Mouse (Mus musculus) spleen, embryonic (tissue): Measurements from ENCODE around the gene Sft2d2.

Experiments used
- CTCF ChIA-PET: fragments of 350-600 bp; sonication (Branson Sonifier 250); formaldehyde crosslinking; loops from one replicate; lab custom pipeline; 2022; lab: Charles Lee

The Sft2d2 gene

DNA sequence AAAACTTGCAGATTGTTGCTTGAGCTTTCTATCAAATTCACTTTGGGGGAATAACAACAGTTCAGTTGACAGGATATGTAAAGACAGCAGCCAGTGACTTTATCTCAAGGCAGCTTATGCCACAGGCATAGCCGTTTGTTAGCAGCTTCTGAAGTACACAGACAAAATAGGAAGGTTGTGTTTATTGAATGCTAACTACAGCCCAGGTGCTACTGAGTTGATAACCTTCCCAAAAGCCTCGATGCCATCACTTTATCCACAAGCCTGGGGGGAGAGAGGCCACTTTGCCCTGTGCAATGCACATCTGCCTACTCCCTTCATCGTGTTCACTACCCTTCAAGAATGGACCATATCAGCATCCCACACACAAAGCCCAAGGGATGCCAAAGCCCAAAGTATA is 54.0 kb downstream of the Sft2d2 start:
- CTCF ChIA-PET, result no interaction called here

DNA sequence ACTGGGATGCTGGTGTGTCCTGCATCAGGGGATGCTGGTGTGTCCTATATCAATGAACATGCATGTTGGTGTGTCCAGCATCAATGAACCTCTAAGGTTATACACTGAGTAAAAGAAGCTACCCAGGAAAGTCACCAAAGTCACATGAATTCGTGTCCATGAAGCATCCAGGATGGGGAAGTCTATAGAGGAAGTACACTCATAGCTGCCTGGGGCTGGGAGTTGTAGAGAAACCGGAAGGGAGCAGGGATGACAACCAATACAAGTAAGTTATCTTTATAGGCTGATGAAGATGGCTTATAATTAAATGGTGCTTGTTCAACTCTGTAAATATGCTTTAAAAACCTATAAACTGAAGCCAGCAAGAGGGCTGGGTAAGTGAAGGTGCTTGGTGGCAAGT is 60.4 kb downstream of the Sft2d2 start:
- CTCF ChIA-PET, result no interaction called here

- CTCF ChIA-PET, result interaction anchor here (0.7 to 0.8 kb wide), 2 partner anchors 13 to 118 kb away, joined by 3 to 12 read pairs; no protein-coding TSS in a partner anchor
These were observed 61.0 kb downstream of the Sft2d2 start for GRCm38 (mm10) chr1:165133279-165133678.

DNA sequence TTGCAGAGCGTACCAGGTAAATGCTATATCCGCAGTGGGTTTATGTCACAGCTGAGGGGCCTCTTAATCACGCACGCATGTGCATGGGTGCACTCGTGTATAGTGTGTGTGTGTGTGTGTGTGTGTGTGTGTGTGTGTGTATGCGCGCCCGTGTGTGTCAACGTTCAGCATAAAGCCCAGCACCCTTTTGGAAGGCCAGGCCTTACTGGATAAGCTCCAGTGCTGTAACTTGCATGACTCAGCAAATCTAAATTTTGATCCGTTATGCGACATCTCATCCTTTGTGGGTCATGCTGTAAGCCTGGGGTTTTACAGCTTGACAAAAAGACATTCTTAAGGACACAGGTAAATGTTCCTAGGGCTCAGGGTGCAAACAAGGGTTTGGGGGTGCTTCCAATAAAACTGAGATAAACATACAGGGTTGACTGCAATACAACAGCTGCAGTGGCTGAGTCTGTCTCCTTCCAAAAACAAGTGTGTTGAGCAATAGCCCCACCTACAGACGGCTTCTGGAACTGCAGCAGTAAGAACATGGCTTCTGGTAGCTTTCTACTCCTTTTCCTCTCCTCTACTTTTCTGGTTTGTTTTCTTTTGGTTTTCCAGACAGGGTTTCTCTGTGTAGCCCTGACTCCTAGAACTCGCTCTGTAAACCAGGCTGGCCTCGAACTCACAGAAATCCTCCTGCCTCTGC is 61.9 kb downstream of the Sft2d2 start:
- CTCF ChIA-PET, result interaction anchor here (0.6 to 0.8 kb wide), 4 partner anchors 12 to 190 kb away, joined by 3 to 12 read pairs (median 3); no protein-coding TSS in a partner anchor

DNA sequence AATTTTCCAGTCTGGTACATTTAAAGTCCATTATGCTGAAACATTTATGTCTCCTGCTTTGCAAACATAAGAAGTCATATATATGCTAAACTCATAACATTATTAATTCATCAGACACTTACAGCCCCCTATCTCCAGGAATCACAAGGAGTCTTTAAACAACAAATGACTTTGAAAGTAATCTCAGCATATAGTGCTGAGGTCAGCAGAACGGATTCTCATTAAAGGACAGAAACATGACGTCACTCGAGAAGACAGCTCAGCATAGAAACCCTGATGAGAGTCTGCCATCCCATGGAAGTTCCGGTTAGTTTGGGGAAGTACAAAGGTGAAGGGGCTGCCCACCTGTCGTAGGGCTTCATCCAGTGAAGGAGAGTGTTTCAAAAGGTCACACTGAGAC is 64.7 kb downstream of the Sft2d2 start:
- CTCF ChIA-PET, result no interaction called here
